Mouse (Mus musculus) cerebellum, adult 8-10 months (tissue): Measurements from ENCODE around the gene Tbc1d2.

Experiments used
- DNase-seq: peaks from one replicate; pipeline ENCODE4 v3.0.0; 2022

The Tbc1d2 gene

DNA sequence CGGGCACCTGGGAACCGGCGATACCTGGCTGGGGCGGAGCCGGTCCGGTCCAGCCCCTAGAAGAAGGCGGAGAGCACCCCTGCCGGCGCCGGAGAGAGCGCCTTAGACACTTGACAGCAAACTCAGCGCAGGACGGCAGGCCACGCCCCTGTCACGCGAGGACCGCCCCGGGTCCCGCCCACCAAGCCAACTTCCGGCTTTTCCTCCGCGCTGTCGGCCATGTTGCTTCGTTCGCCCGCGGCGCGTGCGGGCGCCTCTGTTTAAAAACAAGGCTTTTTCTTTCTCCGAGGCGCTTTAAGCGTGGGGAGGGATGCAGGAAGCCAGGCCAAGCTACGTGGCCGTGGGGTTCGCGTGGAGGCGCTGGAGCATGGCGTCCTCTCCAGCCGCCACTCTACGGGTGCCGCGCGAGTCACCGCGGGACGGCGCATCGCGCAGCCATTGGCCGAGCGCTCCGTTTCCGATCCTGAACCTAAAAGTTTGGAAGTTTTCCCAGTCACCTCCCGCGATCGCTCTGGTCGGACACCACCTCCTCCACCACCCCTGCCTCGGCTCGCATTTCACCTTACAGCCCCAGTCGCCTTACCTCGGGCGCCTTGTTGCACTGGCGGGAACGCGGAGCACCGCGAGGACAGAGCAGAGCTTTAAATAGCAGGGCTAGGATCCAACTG lies at the start of gene Tbc1d2:
Gene Tbc1d2, minus strand, starts transcription at position 124 of the 668 bp plus-strand sequence.
- peak; percentile 96 for DNase-seq

DNA sequence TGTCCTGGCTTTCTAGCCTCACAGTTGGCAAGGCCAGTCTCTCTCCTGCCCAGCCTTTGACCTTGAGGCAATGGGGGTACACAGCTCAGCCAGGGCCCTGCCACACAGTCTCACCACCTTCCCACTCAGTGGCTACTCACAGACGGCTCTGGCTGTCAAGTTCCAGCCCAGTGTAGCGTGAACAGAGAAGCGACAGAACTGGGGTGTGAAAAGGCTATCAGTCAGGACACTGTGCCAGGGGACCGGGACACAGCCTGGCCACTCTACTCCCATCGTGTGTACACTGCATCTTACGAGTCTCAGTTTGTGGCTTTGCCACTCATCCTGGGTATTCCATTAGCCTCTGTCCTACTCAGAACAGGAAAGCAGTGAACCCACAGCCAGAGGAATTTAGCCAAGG lies 46.5 kb upstream of the Tbc1d2 start:
- no peak for DNase-seq

- DNase-seq, result peak; percentile 90
These were observed 40.6 kb upstream of the Tbc1d2 start for GRCm38 (mm10) chr4:46690565-46690964.

- DNase-seq, result no peak
These were observed 40.0 kb upstream of the Tbc1d2 start for GRCm38 (mm10) chr4:46690023-46690420.

DNA sequence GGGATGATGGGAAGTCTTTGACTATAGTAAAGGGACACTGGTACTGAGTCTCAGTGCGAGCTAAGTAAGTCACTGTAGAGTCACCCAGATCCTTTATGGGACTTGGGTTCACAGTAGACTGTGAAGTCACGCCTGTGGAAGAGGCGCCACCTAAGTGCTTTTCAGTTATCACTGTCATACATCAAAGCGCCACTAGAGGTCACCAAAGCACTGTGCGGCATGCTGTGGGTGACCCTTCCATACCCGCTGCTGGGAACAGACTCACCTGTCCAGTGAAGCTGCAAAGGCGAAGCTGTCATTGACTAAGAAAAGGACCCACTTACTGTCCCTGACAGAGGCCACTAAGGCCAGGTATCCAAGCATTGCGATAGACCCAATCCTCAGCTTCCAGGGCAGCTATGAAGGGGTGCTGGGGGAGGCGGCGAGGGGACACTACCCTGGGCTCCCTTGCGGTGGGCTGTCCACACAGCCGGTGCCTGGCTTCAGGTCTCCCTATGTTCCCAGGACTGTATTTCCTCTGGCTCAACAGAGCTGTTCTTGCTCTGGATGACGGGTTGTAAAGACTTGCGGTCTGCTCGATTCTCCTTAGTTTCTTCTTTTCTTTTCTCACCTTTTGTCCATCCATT lies 39.5 kb upstream of the Tbc1d2 start:
- DNase-seq, result peak; percentile 91

DNA sequence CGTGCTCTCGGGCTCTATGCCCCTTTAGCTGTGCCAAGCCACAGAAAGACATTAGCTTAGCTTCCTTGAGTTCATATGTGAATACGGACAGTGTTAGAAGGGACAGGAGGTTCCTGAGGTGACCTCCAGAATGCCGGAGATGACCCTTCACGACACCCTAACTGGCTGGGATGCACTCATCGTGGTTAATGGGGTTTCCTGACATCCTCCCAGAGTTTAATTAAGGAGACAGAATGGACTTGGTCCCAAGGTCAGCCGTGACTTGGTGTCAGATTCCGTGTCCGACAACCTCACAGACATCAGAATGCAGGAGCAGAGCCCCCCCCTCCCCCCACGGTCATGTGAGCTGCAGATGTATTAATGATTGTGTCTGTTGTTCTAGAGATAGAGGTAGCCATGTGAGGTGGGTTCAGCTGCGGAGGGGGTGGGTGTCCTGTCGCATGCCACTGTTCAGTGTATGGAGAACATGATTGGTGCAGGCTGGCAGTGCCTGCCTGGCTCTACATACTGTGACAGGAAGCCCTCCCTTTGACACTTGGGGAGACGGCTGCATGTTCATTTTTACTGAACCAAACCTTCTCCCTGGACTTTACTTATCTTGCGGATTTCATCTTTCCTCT lies 38.3 kb upstream of the Tbc1d2 start:
- no peak for DNase-seq

DNA sequence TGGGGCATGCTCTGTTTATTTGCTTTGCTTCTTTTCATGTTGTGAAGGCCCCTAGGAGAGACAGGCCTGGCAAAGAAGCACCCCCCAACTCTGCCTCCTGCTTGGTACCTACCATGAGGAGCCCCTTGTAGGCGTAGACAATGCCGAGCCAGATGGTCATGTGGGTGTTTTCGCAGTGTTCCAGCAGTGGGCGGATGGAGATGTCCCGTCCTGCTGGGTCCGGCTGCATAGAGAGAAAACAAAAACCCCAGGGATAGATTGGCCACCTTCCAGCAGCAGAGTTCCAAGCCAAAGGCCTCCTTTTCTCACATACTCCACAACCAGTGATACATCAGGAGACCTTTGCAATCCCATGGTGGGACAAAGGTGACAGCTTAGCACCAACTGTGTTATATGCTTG lies 34.2 kb upstream of the Tbc1d2 start:
- DNase-seq, result peak; percentile 53

GRCm38 (mm10) chr4:46676646-46677045 lies 26.6 kb upstream of the Tbc1d2 start:
- no peak for DNase-seq

GRCm38 (mm10) chr4:46675992-46676391 lies 26.0 kb upstream of the Tbc1d2 start:
- DNase-seq, result no peak

DNA sequence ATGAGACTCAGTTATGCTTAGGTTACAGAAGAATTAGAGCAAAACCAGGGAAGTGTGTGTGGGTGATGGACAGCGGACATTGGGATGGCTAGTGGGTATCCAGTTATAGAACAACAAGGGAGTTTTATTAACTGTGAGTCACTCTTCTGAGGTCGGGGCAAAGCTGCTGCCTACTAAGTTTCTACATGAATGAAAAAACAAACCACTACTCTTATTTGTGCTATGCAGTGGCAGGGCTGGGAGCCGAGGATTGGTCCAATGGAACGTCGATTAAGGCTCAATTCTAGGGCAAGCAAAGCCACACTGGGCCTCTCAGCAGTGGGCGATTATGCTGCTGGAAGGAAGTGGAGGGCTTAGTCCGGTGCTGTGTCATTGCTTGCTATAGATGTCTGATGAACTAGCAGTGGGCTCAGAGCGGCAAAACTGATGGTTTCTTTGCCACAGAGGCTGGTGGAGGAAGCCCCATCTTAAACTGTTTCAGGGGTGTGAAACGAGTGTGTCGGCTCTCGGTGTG lies 25.3 kb upstream of the Tbc1d2 start:
- no peak for DNase-seq

- DNase-seq, result no peak
These were observed 18.6 kb upstream of the Tbc1d2 start for GRCm38 (mm10) chr4:46668620-46669019.

- no peak for DNase-seq
These were observed 16.4 kb upstream of the Tbc1d2 start for GRCm38 (mm10) chr4:46666420-46666819.

DNA sequence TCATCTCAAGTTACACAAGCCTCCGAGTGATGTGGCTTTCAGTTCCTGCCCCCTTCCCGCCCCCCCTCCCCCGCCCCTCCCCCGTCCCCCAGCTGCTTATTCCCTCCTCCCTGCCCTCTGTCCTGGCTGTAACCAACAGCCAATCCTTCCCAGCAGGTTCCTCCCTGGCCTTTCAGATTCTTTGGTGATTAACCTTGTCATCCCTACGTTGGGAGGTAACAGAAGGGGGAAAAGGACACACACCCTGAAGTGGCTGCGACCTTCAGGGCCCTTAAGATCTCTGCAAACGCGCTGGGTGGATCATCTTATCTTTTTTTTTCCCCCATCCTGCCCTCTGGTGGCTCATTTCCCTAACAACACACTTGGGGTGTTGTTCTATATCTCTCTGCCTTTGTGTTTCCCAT lies 15.4 kb upstream of the Tbc1d2 start:
- no peak for DNase-seq

GRCm38 (mm10) chr4:46664123-46665009 lies 14.4 kb upstream of the Tbc1d2 start:
- DNase-seq, result no peak

DNA sequence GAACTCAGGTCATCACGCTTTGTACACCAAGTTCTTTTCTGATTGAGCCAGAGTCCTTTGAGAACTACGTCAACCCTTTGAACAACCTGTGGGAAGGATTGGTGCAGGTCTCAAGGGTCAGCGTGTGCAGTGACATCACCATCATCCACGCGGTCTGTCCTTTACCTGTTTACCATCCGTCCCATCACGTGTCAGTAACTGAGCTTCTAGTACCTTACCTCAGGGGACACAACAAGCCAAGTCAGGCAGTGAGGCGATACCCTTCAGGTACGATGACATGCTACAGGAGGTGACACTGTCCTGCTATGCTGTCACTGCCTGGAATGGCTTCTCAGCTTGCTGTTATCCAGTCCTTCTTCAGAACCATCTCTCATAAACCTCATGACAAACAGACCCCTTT lies 11.4 kb upstream of the Tbc1d2 start:
- DNase-seq, result no peak

- no peak for DNase-seq
These were observed 8.9 kb upstream of the Tbc1d2 start for GRCm38 (mm10) chr4:46658946-46659345.

DNA sequence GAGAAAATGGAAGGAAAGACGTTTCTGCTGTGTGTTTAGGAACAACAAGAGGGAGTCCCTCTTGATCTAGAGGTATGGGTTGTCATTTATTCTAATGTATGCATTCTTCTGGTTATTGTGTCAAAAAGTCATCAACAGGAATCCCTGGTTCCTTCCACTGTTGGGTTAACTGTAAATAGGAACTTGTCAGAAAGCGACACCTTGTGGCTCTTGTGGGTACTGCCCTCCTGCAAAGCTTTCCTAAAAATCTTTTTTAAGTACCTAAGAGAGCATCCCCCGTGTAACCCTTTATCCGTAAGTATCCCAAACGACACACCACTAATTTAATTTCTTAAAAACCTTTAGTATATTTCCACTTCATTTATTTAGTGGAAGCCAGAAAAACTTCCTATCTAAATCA lies 7.1 kb upstream of the Tbc1d2 start:
- DNase-seq, result peak; percentile 81

DNA sequence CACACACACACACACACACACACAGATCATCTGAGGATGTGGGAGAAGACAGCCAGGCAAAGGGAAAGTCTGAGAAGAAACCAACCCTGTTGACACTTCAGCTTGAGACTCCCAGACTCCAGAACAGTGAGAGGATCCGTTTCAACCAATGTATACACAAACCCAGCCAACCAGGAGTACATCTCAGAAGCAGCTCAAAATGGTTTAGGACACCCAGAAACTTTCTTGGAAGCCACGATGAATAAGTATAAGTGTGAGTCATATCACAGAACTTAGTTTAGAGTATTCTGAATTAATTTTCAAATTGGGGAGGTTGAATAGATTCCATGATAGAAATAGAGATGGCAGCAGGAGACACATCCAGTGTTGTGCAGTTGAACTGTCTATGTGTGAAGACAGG lies 5.9 kb upstream of the Tbc1d2 start:
- DNase-seq, result no peak

DNA sequence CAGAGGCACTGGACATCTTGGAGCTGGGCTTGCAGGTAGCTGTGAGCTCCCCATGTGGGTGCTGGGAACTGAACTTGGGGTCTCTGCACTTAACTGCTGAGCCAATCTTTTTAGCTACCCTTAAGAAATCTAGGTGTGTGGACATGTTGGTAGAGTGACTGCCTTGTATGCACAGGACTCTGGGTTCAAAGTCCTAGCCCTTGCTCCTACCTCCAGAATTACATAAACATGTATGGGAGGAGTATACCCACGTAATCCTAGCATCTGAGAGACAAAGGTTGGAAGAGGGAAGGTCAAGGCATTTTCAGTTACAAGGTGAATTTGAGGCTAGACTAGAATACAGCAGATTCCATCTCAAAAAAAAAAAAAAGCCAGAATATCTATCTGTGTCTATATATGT lies 5.3 kb upstream of the Tbc1d2 start:
- DNase-seq, result no peak

DNA sequence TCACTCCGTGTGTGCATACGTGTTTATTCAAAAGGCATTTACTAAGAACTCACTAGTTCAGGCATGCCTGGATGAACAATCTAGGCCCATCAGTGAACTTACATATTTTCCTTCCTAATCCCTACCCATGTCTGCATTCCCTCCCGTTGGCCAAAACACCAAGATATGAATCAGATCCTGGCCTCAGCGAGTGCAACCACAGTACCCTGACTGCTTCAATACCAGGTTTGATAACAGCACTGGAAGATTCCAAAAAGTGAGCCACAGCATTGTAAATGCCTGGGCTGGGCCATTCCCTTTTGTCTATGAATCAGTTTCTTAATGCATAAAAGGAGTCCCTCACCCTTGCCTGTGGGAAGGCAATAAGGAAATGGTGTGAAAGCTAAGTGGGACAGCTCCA lies 848 bp downstream of the Tbc1d2 start:
- DNase-seq, result no peak

GRCm38 (mm10) chr4:46643676-46644112 lies 6.3 kb downstream of the Tbc1d2 start:
- DNase-seq, result no peak

DNA sequence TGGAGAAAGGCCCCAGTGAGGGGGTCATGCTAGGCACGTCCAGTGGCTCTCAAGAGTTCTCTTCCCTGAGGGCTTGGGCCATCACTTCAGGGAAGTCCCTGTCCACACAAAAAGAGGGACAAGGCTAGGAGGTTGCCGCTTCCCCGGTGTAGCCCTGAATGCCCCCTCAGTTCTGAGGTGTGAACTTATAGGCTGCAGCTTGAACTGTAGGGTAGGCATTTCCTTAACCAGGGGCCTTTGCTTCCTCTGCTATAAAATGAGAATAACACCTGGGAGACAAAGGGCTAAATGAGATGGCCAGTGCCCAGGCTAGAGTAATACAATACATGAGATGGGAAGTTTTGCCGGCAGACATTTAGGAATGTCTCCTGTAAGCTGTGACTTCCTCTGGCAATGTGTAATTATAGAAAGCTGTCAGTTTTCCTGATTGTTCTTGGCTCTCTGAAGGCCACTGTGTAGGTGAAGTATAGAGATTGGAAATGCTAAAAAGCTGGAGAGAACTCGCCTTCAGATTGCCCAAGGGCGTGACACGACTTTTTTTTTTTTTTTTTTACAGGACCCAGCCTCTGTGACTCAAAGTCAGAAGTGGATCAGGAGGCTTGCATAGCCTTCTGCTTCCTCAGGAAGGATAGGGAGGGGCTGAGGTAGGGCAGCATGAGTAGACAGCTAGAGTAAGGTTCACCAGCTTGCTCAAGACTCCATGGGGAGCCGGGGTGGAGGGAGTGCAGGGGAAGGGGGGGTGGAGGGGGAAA lies 6.9 kb downstream of the Tbc1d2 start:
- DNase-seq, result no peak
